Mouse (Mus musculus): ENCODE results near the gene Shank2.

DNA sequence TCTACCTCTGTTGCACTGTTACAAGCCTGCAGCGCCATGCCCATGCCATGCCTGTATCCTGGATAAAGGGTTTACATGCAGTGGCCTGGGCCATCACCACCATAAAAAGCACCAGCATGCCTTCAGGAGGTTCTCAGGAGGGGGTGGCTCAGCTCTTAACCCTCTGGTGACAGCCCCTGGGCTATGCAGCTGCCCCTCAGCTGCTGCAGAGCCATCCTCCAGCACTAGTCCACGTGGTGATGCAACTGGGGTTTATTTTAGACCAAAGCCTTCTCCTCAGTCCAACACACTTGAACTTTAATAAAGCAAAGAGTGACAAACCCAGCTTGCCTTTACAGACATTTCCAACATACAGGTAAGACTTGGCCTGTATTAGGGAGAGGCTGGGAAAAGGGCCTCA lies 373.8 kb downstream of the Shank2 start:
- TF ChIP-seq USF1 (IDR thresholded peaks at IDR 0.05; ENCODE audit: low read depth, low read length) (no peak), EP300 (IDR thresholded peaks at IDR 0.05; ENCODE audit: low read depth in 1 of 2, low read length in 2 of 2) (no peak), POLR2AphosphoS2 (IDR thresholded peaks at IDR 0.05; ENCODE audit: low read length) (no peak), CTCF (IDR thresholded peaks at IDR 0.05 in 2 of 3, conservative IDR thresholded peaks at IDR 0.05 in 1 of 3; ENCODE audit: control insufficient read depth in 1 of 3, insufficient read depth in 1 of 3, low read depth in 2 of 3, low read length in 3 of 3, poor library complexity in 1 of 3, severe bottlenecking in 1 of 3) (no peak), ZNF384 (IDR thresholded peaks at IDR 0.05; ENCODE audit: low read depth, low read length) (no peak), MXI1 (IDR thresholded peaks at IDR 0.05; ENCODE audit: low read depth, low read length) (no peak)
